Mouse (Mus musculus) monocyte, adult 2 months (primary cell): ENCODE results near the gene Slc35b2.

Experiments
- DNase-seq, 2 experiments: peaks; one replicate each; pipeline ENCODE4 v3.0.0; 2022; ENCODE audit warnings: low spot score in 2 of 2, low read depth in 1 of 2

Slc35b2 gene

GRCm38 (mm10) chr17:45563655-45564530 is at the start of gene Slc35b2:
Gene Slc35b2 (plus strand): TSS chr17:45563874.
- DNase-seq: peak; percentile 88 to 91

GRCm38 (mm10) chr17:45515204-45515726 is 48.4 kb upstream of the Slc35b2 start:
- no peak for DNase-seq

DNA sequence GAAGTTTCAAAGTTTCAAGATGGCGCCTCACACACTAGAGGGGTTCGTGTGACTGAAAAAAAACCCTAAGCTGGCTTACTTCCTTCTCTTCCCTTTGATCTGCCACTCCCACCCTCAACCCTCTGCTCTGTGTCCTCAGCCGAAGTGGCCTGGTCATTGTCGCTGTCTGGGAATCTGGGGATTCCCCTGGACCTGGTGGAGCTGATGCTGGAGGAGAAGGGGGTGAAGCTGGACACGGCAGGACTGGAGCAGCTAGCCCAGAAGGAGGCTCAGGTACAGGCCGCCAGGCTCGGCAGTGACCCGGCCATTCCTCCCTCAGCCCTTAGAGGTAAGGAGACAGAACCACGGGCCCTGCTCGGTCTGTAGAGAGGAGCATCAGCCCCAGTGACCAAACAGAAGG is 47.9 kb upstream of the Slc35b2 start:
- DNase-seq: no peak

GRCm38 (mm10) chr17:45516488-45516887 is 47.2 kb upstream of the Slc35b2 start:
- peak; percentile 19 to 47 for DNase-seq

DNA sequence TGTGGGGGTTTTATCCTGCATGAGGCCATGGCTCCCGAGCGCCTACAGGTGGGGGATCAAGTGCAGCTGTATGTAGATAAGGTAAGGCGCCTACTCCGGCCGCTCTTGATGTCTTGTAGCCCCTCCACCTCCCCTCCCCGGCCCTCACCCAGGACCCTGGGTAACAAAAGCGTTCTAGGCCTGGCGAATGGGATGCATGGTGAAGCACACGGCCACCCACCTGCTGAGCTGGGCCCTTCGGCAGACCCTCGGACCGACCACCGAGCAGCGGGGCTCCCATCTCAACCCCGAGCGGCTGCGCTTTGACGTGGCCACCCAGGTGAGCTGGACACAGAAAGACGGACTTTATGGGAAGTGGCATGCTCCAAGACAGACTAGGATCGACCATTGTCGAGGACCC is 46.5 kb upstream of the Slc35b2 start:
- DNase-seq: no peak

GRCm38 (mm10) chr17:45517549-45518215 is 46.0 kb upstream of the Slc35b2 start:
- DNase-seq: no peak

- no peak for DNase-seq
Observed at GRCm38 (mm10) chr17:45518766-45519475, 44.8 kb upstream of the Slc35b2 start.

DNA sequence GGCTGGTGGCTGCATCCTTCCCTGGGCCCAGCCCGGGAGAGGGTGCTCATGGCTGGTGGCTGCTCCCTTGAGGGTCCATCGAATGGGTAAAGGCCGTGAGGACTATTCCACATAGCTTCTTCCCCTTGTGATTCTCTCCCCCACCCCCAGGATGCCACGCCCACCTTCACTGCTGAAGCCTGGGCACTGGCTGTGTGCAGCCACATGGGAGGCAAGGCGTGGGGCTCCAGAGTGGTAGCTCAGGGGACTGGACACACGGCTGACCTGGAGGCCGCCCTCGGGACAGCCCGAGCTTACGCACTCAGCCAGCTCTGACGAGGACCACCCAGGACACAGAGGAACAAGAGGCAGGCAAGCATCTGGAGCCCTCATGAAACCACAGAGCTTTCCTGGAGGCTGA is 43.5 kb upstream of the Slc35b2 start:
- DNase-seq: no peak

GRCm38 (mm10) chr17:45523263-45523662 is 40.4 kb upstream of the Slc35b2 start, which contains the start of gene Tcte1:
Gene Tcte1 (plus strand): TSS chr17:45523434.
- DNase-seq: no peak

GRCm38 (mm10) chr17:45524961-45525360 is 38.7 kb upstream of the Slc35b2 start:
- DNase-seq: no peak

DNA sequence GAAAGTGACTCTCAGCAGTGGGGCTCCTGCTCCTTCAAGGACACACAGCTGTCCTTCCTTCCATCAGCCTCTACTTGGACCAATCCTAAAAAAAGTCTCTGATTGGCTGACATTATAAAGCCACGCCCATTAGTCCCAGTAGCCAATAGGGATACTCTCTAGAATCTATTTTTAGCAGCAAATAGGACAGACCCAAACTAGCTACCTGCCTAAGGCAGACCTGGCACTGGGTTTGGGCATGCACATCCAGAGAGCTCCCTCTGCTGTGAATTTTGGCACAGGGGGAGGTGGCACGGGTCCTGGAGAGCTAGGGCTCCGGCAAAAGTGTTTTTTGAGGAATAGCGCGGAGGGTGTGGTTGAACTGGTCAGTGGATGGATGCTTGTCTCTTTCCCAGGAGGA is 37.1 kb upstream of the Slc35b2 start:
- no peak for DNase-seq

GRCm38 (mm10) chr17:45530346-45530782 is 33.3 kb upstream of the Slc35b2 start:
- no peak for DNase-seq

- DNase-seq: no peak
Observed at GRCm38 (mm10) chr17:45532896-45533295, 30.8 kb upstream of the Slc35b2 start.

DNA sequence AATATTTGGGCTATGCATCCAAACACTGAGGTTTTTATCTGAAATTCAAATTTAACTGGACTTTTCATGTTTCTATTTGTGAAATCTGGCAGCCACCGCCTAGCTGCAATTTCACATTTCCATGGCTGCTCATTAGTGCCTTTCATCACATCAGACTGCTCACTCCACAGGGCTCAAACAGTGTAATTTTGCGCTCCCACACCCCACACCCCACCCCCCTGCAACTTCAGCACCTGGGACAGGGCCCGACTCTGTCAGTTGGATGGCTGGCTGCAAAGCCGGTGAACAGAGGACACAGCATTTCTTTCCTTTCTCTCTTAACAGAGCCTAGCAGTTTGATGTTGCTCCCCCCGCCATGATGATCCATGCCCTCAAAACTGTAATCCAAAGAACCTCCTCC is 27.4 kb upstream of the Slc35b2 start:
- no peak for DNase-seq

GRCm38 (mm10) chr17:45538394-45538793 is 25.3 kb upstream of the Slc35b2 start:
- DNase-seq: no peak

DNA sequence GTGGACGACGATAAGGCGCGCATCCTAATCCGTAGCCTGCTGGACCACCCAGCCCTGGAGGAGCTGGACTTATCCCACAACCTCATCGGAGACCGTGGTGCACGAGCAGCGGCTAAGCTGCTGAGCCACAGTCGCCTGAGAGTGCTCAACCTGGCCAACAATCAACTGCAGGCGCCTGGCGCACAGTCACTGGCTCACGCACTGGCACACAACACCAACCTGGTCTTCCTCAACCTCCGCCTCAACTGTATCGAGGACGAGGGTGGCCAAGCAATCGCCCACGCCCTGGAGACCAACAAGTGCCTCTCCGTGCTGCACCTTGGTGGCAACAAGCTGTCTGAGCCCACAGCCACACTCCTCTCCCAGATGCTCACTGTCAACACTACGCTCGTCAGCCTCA is 24.0 kb upstream of the Slc35b2 start:
- DNase-seq: no peak

DNA sequence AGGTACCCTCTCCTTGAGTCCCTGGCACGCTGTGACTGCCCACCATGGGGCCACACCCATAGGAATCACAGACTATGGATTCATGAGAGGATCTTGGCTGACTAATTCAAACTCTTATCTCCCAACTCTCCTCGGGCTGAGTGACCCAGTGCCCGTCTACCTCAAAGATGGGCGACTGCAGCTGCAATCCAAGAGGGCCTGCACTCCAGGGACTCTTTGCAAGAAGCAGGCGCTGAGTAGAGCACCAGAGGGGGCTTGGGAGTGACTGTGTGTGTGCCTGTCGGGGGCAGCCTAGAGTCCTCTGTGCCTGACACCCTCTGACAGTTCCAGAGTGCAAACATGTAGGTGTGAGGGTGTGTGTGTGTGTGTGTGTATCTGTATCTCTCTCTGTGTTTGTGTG is 21.5 kb upstream of the Slc35b2 start:
- DNase-seq: no peak

DNA sequence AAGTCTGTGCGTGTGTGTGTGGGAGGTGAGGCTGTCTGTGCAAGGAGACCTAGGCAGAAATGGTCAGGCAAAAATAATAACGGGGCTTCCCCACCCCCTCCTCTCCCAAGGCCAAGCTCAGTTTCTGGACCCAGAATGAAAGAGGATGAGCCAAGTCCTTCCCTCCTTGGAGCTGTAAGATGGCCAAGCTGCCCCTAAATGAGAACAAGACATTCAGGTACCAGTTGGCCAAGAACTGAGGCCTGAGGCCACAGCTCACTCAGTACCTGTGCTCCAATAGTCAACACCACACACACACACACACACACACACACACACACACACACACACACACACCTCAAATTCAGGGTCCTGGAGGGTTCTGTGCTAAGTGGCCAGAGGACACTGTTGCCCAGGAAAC is 21.0 kb upstream of the Slc35b2 start:
- DNase-seq: no peak

DNA sequence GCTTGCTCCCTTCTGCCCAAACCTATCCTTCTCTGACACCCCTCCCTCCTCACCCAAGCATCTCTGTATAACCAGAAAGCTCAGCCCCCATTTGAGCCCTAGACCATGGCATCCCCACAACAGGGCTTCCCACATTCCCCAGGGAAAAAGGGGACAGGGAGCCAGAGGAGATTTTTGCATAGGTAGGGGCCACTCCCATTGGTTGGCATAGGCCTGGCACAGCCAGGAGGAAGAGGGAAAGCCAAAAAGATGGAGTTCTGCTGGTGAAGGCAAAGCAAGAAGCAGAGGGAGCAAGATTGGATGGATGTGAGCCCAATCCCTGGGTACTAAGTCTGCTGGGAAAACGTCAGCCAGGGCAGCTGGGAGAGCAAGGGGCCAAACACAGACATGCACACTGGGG is 20.6 kb upstream of the Slc35b2 start:
- no peak for DNase-seq

DNA sequence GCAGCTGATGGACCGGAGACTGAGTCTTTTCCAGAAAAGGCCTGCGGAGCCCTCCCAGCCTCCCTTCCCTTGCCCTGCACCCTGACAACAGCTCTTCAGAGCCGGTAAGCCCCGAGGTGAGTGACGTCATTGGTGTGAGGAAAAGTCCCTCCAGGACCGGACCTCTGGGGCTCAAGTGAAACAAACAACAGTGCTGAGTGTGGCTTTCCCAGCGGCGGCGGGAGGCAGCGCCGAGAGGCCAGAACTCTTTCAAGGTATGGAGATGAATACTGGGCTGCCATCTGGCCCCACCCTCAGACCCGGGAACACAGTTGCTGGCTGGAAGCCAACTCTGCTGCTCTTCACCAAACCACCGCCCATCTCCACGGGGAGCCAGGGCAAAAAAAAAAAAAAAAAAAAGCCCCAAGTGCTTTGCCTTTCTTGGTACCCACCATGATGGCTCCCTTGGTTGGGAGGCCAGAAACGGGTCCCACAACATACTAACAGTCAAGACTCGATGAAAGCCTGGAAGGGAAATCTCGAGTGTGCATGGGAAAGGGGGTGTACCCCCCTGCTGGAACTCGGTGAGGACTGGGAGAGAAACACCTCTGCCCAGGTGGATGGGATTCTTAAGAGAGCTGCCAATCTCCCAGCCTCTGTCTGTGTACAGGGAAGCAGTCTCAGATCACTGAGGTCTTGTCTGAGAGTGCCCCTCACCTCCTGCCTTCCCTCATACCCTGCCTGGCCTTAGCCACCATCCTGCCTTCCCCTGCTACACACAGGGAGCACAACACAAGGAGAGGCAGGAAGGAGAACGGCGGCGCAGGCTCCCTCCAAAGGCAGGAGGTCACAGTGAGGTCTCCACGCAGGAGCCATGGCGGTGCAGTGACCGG is 19.4 kb upstream of the Slc35b2 start:
- DNase-seq: no peak

- no peak for DNase-seq
Observed at GRCm38 (mm10) chr17:45544873-45545277, 18.8 kb upstream of the Slc35b2 start.
